Comparison of ENCODE assay signal across 11 mouse cellular contexts in genomic region chr12:82476028-82476427, GRCm38 (mm10).
"Had no signal": no experiment of that assay in that cellular context is flagged by ENCODE, and none has a peak within 500 bp of the region (broad histone marks: within the 10 kb centered on the region; RNA-seq: fewer than 3 reads in every experiment).

No protein-coding gene starts in this region.

- H3K4me2 ChIP-seq: limb, embryonic 12.5 days; liver, embryonic 13.5 days; midbrain, embryonic 13.5 days; stomach, embryonic 15.5 days had no signal

- H3K27me3 ChIP-seq: midbrain, embryonic 13.5 days; stomach, embryonic 15.5 days had no signal

- H3K27ac ChIP-seq: kidney, postnatal 0 days; limb, embryonic 12.5 days; liver, embryonic 13.5 days; midbrain, embryonic 13.5 days; stomach, embryonic 15.5 days had no signal

- H3K9ac ChIP-seq: limb, embryonic 12.5 days; liver, embryonic 13.5 days; midbrain, embryonic 13.5 days; stomach, embryonic 15.5 days had no signal

- H3K36me3 ChIP-seq: limb, embryonic 12.5 days; liver, embryonic 13.5 days; midbrain, embryonic 13.5 days; stomach, embryonic 15.5 days had no signal

- H3K4me3 ChIP-seq: limb, embryonic 12.5 days; liver, embryonic 13.5 days; midbrain, embryonic 13.5 days; stomach, embryonic 15.5 days had no signal

- DNase-seq: liver, embryonic 13.5 days; lung, adult 2 months; lung, postnatal 36 days; right cerebral cortex, postnatal 14 days; thymus, adult 2 months; thymus, postnatal 25 days had no signal

- ATAC-seq: lung, postnatal 0 days; midbrain, embryonic 13.5 days had no signal

- H3K9me3 ChIP-seq: limb, embryonic 12.5 days; liver, embryonic 13.5 days; stomach, embryonic 15.5 days had no signal
